Mouse (Mus musculus) kidney, postnatal 0 days (tissue): ENCODE results near the gene Slc46a1. TPM values are rescaled to one million over a fixed set of nuclear protein-coding genes. Genes with fewer than 3 reads are reported as not detected.
A peak's percentile ranks its signal among the peaks of the same experiment; 100 is the strongest.

Experiments used
- ATAC-seq: fragments of 200-750 bp; cut with Nextera tagmentation; replicated peaks from 2 replicates; pipeline ENCODE4 v1.8.0; 2017; ENCODE audit warnings: low read depth, moderate number of reproducible peaks, moderate TSS enrichment, moderate library complexity; ENCODE audit not compliant: low FRiP score
- DNase-seq: peaks from one replicate; pipeline ENCODE4 v3.0.0-alpha.2; 2016; ENCODE audit warnings: low spot score
- H3K27ac ChIP-seq: fragments of 300-500 bp; sonication (generic); 2 replicates; pipeline ENCODE4 v1.5.1; 2014; ENCODE audit warnings: mild to moderate bottlenecking
- H3K27me3 ChIP-seq: fragments of 300-500 bp; sonication (generic); 2 replicates; pipeline ENCODE4 v1.6.1; 2014; ENCODE audit warnings: low read length, mixed read lengths; ENCODE audit not compliant: insufficient read depth
- H3K36me3 ChIP-seq: fragments of 300-500 bp; sonication (generic); 2 replicates; pipeline ENCODE4 v1.6.1; 2014; ENCODE audit warnings: low read length, mixed read lengths; ENCODE audit not compliant: insufficient read depth
- H3K4me1 ChIP-seq: fragments of 300-500 bp; sonication (generic); replicated peaks from 2 replicates; pipeline ENCODE4 v1.6.1; 2014; ENCODE audit warnings: antibody characterized with exemption, low read length, mixed read lengths; ENCODE audit not compliant: insufficient read depth
- H3K4me2 ChIP-seq: fragments of 300-500 bp; sonication (generic); 2 replicates; pipeline ENCODE4 v1.6.1; 2014; ENCODE audit warnings: mild to moderate bottlenecking, low read length, moderate library complexity, mixed read lengths
- H3K4me3 ChIP-seq: fragments of 300-500 bp; sonication (generic); replicated peaks from 2 replicates; pipeline ENCODE4 v1.5.1; 2014; ENCODE audit warnings: low read depth, low read length
- H3K9ac ChIP-seq: fragments of 300-500 bp; sonication (generic); 2 replicates; pipeline ENCODE4 v1.6.1; 2014; ENCODE audit warnings: low read depth, low read length
- H3K9me3 ChIP-seq: fragments of 300-500 bp; sonication (generic); replicated peaks from 2 replicates; pipeline ENCODE4 v1.6.1; 2016; ENCODE audit warnings: low read length, inconsistent platforms, mixed read lengths
- CTCF ChIP-seq: IDR thresholded peaks from 2 replicates; pipeline ENCODE4 v1.5.1; 2016; ENCODE audit warnings: antibody characterized with exemption, low read depth, mild to moderate bottlenecking, moderate library complexity
- WGBS: fragments of 180-500 bp; shearing (Covaris S2); extraction: QIAGEN DNeasy Blood & Tissue Kit; methylation state at CpG from one replicate; pipeline ENCODE4 v1.1.7; 2014; 5-methylcytosine and 5-hydroxymethylcytosine counted together
- polyA plus RNA-seq: library from polyadenylated mRNA; unstranded; fragments of >200 nt; fragmentation: Nextera tagmentation; extraction: Ambion mirVana; gene quantifications from 2 replicates; pipeline ENCODE4 v1.2.1, GENCODE M21; 2015

Gene Slc46a1
- polyA plus RNA-seq, 1 experiment from 2014 or later = 21.7 TPM

GRCm38 (mm10) chr11:78475289-78475688 is 9.8 kb downstream of the Slc46a1 start:
- H3K9me3 ChIP-seq = no peaks in the 10 kb centered on the region
- H3K9ac ChIP-seq = no peak overlapping the region
- H3K36me3 ChIP-seq = no peaks in the 10 kb centered on the region
- no peak for ATAC-seq
- TF ChIP-seq CTCF = no peak
- no peak overlapping the region for H3K4me3 ChIP-seq
- H3K27ac ChIP-seq = no peak overlapping the region
- no peaks in the 10 kb centered on the region for H3K27me3 ChIP-seq
- H3K4me2 ChIP-seq = no peak overlapping the region
- no peak for DNase-seq
- no peaks in the 10 kb centered on the region for H3K4me1 ChIP-seq
- 82% methylated on average over 3 of the region's 3 CpGs for whole genome bisulfite sequencing

- no peak overlapping the region for H3K9ac ChIP-seq
- H3K4me2 ChIP-seq = no peak overlapping the region
- TF ChIP-seq CTCF = no peak
- H3K4me1 ChIP-seq = no peaks in the 10 kb centered on the region
- ATAC-seq (no peak), DNase-seq (no peak)
- no peak overlapping the region for H3K4me3 ChIP-seq
- no peaks in the 10 kb centered on the region for H3K36me3 ChIP-seq
- H3K27me3 ChIP-seq = peaks cover 11% of the 10 kb centered on the region
- WGBS = 63% methylated on average over 7 of the region's 7 CpGs
- no peak overlapping the region for H3K27ac ChIP-seq
- no peaks in the 10 kb centered on the region for H3K9me3 ChIP-seq
Observed at GRCm38 (mm10) chr11:78483639-78484038, 18.1 kb downstream of the Slc46a1 start.

DNA sequence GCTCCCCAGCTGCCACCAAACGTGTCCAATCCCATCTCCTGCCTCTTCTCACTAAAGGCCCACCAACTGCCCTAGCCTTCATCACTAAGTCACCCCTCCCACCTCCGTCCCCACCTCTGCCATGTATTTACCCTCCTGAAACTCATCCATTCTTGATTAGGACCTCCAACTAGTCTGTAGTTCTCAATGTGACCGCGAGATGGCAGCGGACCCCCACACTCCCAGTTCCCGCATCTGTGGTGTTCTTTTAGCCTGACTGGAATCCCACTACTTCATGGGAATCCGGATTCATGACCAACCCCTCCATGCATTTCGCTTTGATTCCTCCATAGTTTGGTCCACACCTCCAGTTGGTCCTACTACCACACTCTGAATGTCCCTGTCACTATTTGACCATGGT is 22.7 kb downstream of the Slc46a1 start:
- DNase-seq (peak; percentile 84), ATAC-seq (no peak)

DNA sequence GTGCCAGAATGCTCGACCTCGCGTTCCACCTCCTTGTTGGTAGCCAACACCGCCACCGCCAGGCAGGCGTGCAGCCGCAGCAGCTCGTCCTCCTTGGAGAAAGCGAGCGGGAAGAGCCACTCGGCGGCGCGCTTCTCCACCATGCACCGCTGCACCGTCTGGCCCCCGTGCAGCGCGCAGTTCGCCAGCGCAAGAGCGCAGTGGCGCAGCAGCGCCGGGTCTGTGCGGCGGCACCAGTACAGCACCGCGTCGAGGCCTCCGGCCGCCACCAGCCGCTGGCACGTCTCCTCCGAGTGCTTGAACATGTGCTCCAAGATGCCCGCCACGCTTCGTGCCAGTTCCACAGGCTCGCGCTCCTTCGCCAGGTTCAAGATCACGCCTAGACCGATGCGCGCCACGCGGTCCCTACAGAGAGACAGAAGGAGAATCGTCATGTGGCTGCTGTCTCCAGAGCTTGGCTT is 25.3 kb downstream of the Slc46a1 start:
- Histone ChIP-seq H3K4me1 (no peaks in the 10 kb centered on the region), H3K27me3 (peaks cover 42% of the 10 kb centered on the region)

More for the DNA sequence above, 22.7 kb downstream of the Slc46a1 start:
- Histone ChIP-seq H3K27me3 (peaks cover 42% of the 10 kb centered on the region), H3K27ac (no peak overlapping the region), H3K4me3 (no peak overlapping the region), H3K9me3 (no peaks in the 10 kb centered on the region), H3K36me3 (no peaks in the 10 kb centered on the region), H3K9ac (no peak overlapping the region), H3K4me2 (no peak overlapping the region), H3K4me1 (no peaks in the 10 kb centered on the region)
- 2% methylated on average over 8 of the region's 8 CpGs for WGBS
- peak; percentile 94 for TF ChIP-seq CTCF

DNA sequence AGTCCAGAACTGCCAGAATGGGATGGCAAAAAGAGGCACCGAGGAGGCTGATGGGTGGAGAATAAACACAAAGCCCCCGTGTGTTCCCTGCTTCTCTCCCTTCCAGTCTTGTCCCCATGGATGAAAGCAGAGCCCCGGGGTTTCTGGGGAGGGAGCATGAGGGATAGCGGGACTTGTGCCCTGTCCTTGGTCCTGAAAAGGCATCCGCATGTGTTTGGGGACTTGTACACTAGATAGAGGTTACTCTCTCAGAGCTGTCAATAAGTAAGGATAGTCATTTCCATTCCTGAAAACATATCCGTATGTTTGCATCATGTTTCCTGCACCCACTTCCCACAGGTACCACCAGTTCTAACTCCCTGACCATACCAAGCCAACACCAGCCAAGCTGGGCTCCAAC is 30.4 kb downstream of the Slc46a1 start:
- peaks cover 16% of the 10 kb centered on the region for H3K27me3 ChIP-seq
- no peak for ATAC-seq
- no peak overlapping the region for H3K27ac ChIP-seq
- H3K36me3 ChIP-seq = no peaks in the 10 kb centered on the region
- TF ChIP-seq CTCF = no peak
- DNase-seq = peak; percentile 78
- H3K4me3 ChIP-seq = no peak overlapping the region
- 7% methylated on average over 6 of the region's 6 CpGs for WGBS
- no peak overlapping the region for H3K9ac ChIP-seq
- H3K4me1 ChIP-seq = peaks cover 10% of the 10 kb centered on the region; the same call in 1 of the 2 replicates
- no peaks in the 10 kb centered on the region for H3K9me3 ChIP-seq
- H3K4me2 ChIP-seq = no peak overlapping the region

More for the DNA sequence above, 25.3 kb downstream of the Slc46a1 start:
- TF ChIP-seq CTCF = peak; percentile 41; the same call in 1 of the 2 replicates
- 9% methylated on average over 47 of the region's 48 CpGs for WGBS
- DNase-seq = peak; percentile 44
- Histone ChIP-seq H3K27ac (no peak overlapping the region), H3K4me2 (peak overlapping the region; percentile 44), H3K4me3 (peak overlapping the region; percentile 11; the same call in 1 of the 2 replicates), H3K9ac (no peak overlapping the region), H3K9me3 (no peaks in the 10 kb centered on the region), H3K36me3 (no peaks in the 10 kb centered on the region)
- no peak for ATAC-seq

DNA sequence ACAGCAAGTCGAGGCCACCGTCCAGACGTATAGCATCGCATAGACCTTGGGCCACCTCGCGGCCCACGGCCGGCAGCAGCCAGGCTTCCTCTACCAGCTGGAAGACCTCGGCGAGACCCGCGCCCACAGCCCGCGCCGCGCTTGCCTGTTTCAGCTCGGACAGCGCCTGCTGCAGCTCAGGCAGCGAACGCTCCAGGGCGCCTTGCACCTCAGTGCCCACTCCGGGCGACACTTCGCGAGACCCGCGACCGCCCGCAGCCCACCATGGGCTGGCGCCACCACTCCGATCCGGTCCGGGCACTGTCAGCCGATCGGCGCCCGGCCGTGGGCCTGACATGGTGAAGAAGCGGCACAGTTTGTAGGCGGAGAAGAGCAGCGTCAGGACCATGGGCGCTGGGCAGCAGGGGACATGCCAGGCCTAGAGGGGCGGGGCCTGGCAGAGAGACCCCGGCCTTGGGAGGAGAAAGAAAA is 31.6 kb downstream of the Slc46a1 start:
- H3K4me1 ChIP-seq = peaks cover 10% of the 10 kb centered on the region; the same call in 1 of the 2 replicates

More for the DNA sequence above, 31.6 kb downstream of the Slc46a1 start:
- DNase-seq (peak; percentile 21), ATAC-seq (0 out of 2 replicates have a peak, but pooled peaks have one; percentile 43)
- H3K4me3 ChIP-seq = peak overlapping the region; percentile 42
- H3K9ac ChIP-seq = 0 out of 2 replicates have a peak overlapping the region, but pooled peaks have one; percentile 19
- H3K4me2 ChIP-seq = peak overlapping the region; percentile 90
- H3K36me3 ChIP-seq = no peaks in the 10 kb centered on the region
- 0 out of 2 replicates have a peak, but pooled peaks cover 6% of the 10 kb centered on the region for H3K27me3 ChIP-seq
- WGBS = under 1% methylated on average over 44 of the region's 44 CpGs
- TF ChIP-seq CTCF = no peak
- H3K27ac ChIP-seq = no peak overlapping the region
- no peaks in the 10 kb centered on the region for H3K9me3 ChIP-seq
